Mouse (Mus musculus): ENCODE results near the gene Gm13101. TPM values are rescaled to one million over a fixed set of nuclear protein-coding genes. Genes with fewer than 3 reads are reported as not detected.
"Not testable (repeated sequence)": the region's sequence is repeated elsewhere in the genome, so short reads cannot be mapped to it uniquely, and the experiment has no call there.

Gene Gm13101
- polyA plus RNA-seq (2015; fragmentation: Nextera tagmentation; extraction: Ambion mirVana), result not detected in 2 replicates

DNA sequence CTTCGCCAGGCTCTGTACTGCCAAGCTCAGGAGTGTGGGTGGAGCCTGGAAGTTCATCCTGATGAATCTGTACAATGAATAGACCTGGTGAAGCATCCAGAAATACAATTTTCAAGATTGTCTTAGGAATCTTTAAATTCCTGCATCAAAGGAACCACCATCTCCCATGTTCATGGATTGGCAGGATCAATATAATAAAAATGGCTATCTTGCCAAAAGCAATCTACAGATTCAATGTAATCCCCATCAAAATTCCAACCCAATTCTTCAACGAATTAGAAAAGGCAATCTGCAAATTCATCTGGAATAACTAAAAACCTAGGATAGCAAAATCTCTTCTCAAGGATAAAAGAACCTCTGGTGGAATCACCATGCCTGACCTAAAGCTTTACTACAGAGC lies at the start of gene Gm13101:
TSS of gene Gm13101 (minus strand) at position 101 of the 400 bp plus-strand sequence.
- H3K4me1 ChIP-seq (replicated peaks); H3K27ac ChIP-seq (replicated peaks); ATAC-seq (ENCODE audit: low FRiP score, low read depth); H3K27me3 ChIP-seq; H3K4me2 ChIP-seq; H3K4me3 ChIP-seq; H3K9ac ChIP-seq; H3K36me3 ChIP-seq; H3K9me3 ChIP-seq: not testable (repeated sequence)
- WGBS, result 42% methylated on average over 2 of the region's 2 CpGs

DNA sequence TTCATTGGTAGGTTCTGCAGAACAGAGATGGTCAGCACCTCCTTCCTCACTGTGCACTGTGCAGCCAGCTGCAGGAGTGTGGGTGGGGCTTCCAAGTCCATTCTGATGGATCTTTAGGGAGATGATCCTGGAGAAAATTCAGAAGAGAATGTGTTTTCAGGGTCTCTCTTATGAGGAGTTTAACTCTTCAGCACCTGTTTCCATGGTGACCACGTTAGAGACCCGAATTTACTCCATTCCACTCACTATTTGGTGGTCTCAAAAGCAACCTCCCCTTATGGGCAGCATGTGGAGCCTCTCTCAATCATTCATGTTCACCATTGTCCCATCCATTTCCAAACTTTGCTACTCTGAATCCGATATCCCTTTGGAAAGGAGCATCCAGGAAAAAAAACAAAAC lies 27.5 kb upstream of the Gm13101 start, which contains the start of gene Pramef17:
TSS of gene Pramef17 (minus strand) at position 101 of the 400 bp plus-strand sequence.
- WGBS, result 57% methylated on average over 3 of the region's 3 CpGs
- H3K4me3 ChIP-seq; H3K27ac ChIP-seq (replicated peaks); H3K27me3 ChIP-seq; H3K4me1 ChIP-seq (replicated peaks); H3K4me2 ChIP-seq; ATAC-seq (ENCODE audit: low FRiP score, low read depth); H3K9ac ChIP-seq; H3K9me3 ChIP-seq; H3K36me3 ChIP-seq: not testable (repeated sequence)

DNA sequence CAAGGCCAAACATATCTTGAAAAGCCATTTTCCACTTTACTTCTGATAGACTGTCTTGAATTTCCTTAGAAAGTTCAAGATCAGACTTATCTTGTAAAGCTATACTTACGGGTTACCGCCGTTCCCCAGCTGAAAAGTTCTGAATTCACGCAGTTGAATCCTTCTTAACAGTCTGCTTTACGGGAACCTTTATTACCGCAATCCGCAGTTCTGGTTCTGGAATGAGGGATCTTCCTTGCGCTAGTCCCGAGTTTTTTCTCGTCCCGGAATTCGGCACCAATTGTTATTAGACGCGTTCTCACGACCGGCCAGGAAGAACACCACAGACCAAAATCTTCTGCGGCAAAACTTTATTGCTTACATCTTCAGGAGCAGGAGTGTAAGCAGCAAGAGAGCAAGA lies 21.4 kb upstream of the Gm13101 start:
- H3K27ac ChIP-seq (replicated peaks); ATAC-seq (ENCODE audit: low FRiP score, low read depth); H3K4me2 ChIP-seq; H3K4me3 ChIP-seq; H3K9me3 ChIP-seq; H3K27me3 ChIP-seq; H3K9ac ChIP-seq; H3K36me3 ChIP-seq; H3K4me1 ChIP-seq (replicated peaks): not testable (repeated sequence)
- WGBS, result 97% methylated on average over 17 of the region's 17 CpGs

DNA sequence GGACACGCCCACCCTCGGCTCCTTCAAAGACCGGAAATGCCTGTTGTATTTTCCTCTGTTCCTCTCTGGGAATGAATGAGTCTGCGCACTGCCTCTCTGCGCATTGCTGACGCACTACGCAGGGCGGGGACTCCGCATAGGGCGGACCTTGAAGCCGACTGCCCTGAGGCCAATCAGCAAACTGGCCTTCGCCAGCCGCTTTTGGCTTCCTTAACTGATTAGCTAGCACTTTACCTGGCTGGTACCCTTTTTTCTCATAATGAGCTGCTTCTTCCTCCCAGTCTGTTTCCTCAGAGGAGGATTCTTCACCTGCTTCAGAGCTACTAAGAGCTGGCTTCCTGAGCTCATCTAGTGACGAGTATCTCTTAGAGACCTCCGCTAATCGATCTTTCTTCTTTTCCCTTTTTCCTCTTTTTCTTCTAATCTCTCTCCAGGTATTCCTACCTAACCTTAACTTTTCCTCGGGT lies 20.8 kb upstream of the Gm13101 start:
- H3K27ac ChIP-seq (replicated peaks); H3K9ac ChIP-seq; H3K4me3 ChIP-seq; H3K36me3 ChIP-seq; H3K4me1 ChIP-seq (replicated peaks); H3K9me3 ChIP-seq; ATAC-seq (ENCODE audit: low FRiP score, low read depth); H3K4me2 ChIP-seq; H3K27me3 ChIP-seq: not testable (repeated sequence)
- WGBS, result 90% methylated on average over 13 of the region's 17 CpGs

DNA sequence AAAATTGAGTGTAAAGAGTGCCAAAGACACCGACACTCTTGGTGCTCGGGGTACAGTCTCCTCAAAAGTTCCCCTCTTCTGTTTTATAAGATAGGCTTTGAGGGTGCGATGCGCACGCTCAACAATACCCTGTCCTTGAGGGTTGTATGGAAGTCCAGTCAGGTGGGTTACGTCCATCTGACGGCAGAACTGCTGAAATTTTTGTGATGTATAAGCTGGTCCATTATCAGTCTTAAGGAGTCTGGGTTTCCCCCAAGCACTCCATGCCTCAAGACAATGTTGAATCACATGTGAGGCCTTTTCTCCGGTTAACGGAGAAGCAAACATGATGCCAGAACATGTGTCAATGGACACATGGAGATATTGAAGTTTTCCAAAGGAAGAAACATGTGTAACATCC lies 19.0 kb upstream of the Gm13101 start:
- H3K9ac ChIP-seq; H3K9me3 ChIP-seq; H3K4me3 ChIP-seq; ATAC-seq (ENCODE audit: low FRiP score, low read depth); H3K27me3 ChIP-seq; H3K4me2 ChIP-seq; H3K4me1 ChIP-seq (replicated peaks); H3K27ac ChIP-seq (replicated peaks); H3K36me3 ChIP-seq: not testable (repeated sequence)
- WGBS, result 97% methylated on average over 4 of the region's 9 CpGs

DNA sequence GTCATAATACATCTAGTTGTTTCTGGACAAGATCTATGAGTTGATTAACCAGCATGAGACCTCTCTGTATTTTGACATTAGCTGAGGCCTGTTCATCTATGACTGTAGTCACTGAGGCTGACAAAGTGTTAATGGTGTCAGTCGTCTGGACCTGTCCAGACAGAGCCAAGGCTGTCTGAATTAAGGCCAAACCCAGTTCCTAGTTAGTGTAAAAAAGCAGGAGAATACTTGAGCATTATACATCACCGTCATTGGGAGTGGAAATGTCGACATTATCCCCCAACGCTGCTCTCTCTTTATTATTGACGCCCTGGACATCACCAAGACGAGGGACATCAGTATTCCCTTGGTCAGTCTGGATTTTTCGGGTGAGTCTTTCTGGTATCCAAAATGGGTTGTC lies 18.4 kb upstream of the Gm13101 start:
- not testable (repeated sequence) for H3K4me3 ChIP-seq; ATAC-seq (ENCODE audit: low FRiP score, low read depth); H3K9me3 ChIP-seq; H3K9ac ChIP-seq; H3K4me2 ChIP-seq; H3K27me3 ChIP-seq; H3K36me3 ChIP-seq; H3K27ac ChIP-seq (replicated peaks); H3K4me1 ChIP-seq (replicated peaks)
- WGBS, result no CpG with 5 or more reads among the region's 7 CpGs

DNA sequence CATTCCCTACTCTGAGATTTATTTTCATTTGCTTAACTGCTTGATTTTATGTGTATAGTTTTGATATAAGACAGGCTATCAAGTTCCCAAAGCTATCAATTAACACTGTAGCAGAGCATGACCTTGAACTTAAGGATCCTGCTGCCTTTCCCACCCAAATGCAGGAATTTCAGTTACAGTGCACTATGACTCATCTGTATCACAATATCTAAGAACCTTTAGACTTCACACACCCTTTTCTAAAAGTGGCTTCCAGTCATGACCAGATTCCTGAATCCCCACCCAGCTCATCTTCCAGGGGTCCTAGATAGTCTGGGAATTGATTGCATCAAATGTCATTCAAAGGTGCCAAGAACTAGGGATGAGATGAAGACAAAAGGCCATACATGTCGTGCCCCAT lies 16.7 kb upstream of the Gm13101 start:
- H3K27me3 ChIP-seq; H3K9ac ChIP-seq; H3K4me2 ChIP-seq; H3K27ac ChIP-seq (replicated peaks); H3K9me3 ChIP-seq; H3K36me3 ChIP-seq; H3K4me1 ChIP-seq (replicated peaks); ATAC-seq (ENCODE audit: low FRiP score, low read depth); H3K4me3 ChIP-seq: not testable (repeated sequence)
- no CpG with 5 or more reads among the region's 1 CpGs for WGBS

DNA sequence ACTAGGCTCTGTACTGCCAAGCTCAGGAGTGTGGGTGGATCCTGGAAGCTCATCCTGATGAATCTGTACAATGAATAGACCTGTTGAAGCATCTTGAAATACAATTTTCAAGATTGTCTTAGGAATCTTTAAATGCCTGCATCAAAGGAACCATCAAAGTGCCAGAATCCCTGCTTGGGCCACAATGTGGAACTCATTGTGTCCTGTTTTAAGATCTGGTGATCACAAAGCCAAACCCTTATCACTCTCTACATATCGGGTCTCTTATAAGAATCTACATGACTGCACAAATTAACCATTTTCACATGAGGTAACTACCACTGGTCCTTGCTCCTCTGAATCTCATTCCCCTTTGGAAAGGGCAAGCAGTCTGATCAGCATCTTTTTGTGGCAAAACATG lies 15.8 kb downstream of the Gm13101 start, which contains the start of gene Pramef25:
TSS of gene Pramef25 (minus strand) at position 101 of the 400 bp plus-strand sequence.
- 88% methylated on average over 1 of the region's 1 CpGs for WGBS
- H3K36me3 ChIP-seq; H3K27ac ChIP-seq (replicated peaks); H3K4me2 ChIP-seq; H3K4me1 ChIP-seq (replicated peaks); ATAC-seq (ENCODE audit: low FRiP score, low read depth); H3K4me3 ChIP-seq; H3K27me3 ChIP-seq; H3K9ac ChIP-seq: not testable (repeated sequence)
- peaks cover 14% of the 10 kb centered on the region; the same call in 1 of the 2 replicates for H3K9me3 ChIP-seq

Other genes starting within 250 kb of the Gm13101 start
- gene Gm13078, start 247.5 kb downstream of the Gm13101 start, polyA plus RNA-seq (2015; fragmentation: Nextera tagmentation; extraction: Ambion mirVana), result not detected in 2 replicates
- not detected in 2 replicates for gene Gm13023, start 177.6 kb downstream of the Gm13101 start, polyA plus RNA-seq (2015; fragmentation: Nextera tagmentation; extraction: Ambion mirVana)
- gene Gm13084, start 150.9 kb downstream of the Gm13101 start, polyA plus RNA-seq (2015; fragmentation: Nextera tagmentation; extraction: Ambion mirVana), result not detected in 2 replicates
- gene Gm13103, start 120.5 kb downstream of the Gm13101 start, polyA plus RNA-seq (2015; fragmentation: Nextera tagmentation; extraction: Ambion mirVana), result not detected in 2 replicates
- not detected in 2 replicates for gene Pramef6, start 66.6 kb downstream of the Gm13101 start, polyA plus RNA-seq (2015; fragmentation: Nextera tagmentation; extraction: Ambion mirVana)
- gene Pramef25, start 15.9 kb downstream of the Gm13101 start, polyA plus RNA-seq (2015; fragmentation: Nextera tagmentation; extraction: Ambion mirVana), result not detected in 2 replicates
- not detected in 2 replicates for gene Pramef17, start 27.4 kb upstream of the Gm13101 start, polyA plus RNA-seq (2015; fragmentation: Nextera tagmentation; extraction: Ambion mirVana)
- gene Pramel4, start 92.2 kb upstream of the Gm13101 start, polyA plus RNA-seq (2015; fragmentation: Nextera tagmentation; extraction: Ambion mirVana), result not detected in 2 replicates
- not detected in 2 replicates for gene Gm13102, start 139.5 kb upstream of the Gm13101 start, polyA plus RNA-seq (2015; fragmentation: Nextera tagmentation; extraction: Ambion mirVana)
- gene Oog3, start 195.7 kb upstream of the Gm13101 start, polyA plus RNA-seq (2015; fragmentation: Nextera tagmentation; extraction: Ambion mirVana), result not detected in 2 replicates
- not detected in 2 replicates for gene Oog2, start 223.8 kb upstream of the Gm13101 start, polyA plus RNA-seq (2015; fragmentation: Nextera tagmentation; extraction: Ambion mirVana)
- gene C87977, start 246.4 kb upstream of the Gm13101 start, polyA plus RNA-seq (2015; fragmentation: Nextera tagmentation; extraction: Ambion mirVana), result not detected in 2 replicates